Mouse (Mus musculus): ENCODE results near the gene Angel2.

DNA sequence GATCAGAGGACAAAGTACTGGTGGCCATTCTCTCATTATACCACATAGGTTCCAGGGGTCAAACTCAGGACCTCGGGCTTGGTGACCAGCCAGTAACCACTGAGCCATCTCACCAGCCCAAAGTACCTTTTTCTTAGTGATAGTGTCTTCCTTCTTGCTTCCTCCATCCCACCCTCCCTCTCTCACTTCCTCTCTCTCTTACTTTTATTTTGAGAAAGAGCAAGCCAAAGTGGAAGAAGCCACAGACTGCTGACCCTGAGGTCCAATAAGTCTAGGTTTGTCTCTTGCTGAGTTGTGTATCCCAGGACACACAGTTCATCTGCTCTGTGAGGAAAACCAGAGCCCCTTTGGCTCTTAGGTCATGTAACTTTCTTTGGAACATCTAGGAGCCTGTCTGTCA lies 55.6 kb downstream of the Angel2 start:
- TF ChIP-seq CTCF (IDR thresholded peaks at IDR 0.05; ENCODE audit: control insufficient read depth, insufficient read depth, insufficient read length) (no peak), MAX (IDR thresholded peaks at IDR 0.05) (no peak), USF1 (IDR thresholded peaks at IDR 0.05; ENCODE audit: low read depth) (no peak), MYOG (IDR thresholded peaks at IDR 0.05; ENCODE audit: control insufficient read depth, extremely low read depth, insufficient read length) (no peak), FOSL1 (IDR thresholded peaks at IDR 0.05; ENCODE audit: insufficient read depth, low read length, poor library complexity, severe bottlenecking) (no peak)
